Mouse (Mus musculus) ES-Bruce4 (cell line): ENCODE results near the gene Gpr18. TPM values are rescaled to one million over a fixed set of nuclear protein-coding genes. Genes with fewer than 3 reads are reported as not detected.
"Not testable (repeated sequence)": the region's sequence is repeated elsewhere in the genome, so short reads cannot be mapped to it uniquely, and the experiment has no call there.

ENCODE experiments used
- H3K27ac ChIP-seq: 2 replicates; pipeline ENCODE4 v1.5.1; 2012; ENCODE audit warnings: low read length, inconsistent platforms; ENCODE audit not compliant: insufficient read depth
- H3K27me3 ChIP-seq: 2 replicates; pipeline ENCODE4 v1.6.1; 2012; ENCODE audit warnings: mild to moderate bottlenecking, low read length, inconsistent platforms; ENCODE audit not compliant: control insufficient read depth, poor library complexity, insufficient read depth, severe bottlenecking
- H3K36me3 ChIP-seq: 2 replicates; pipeline ENCODE4 v1.6.1; 2012; ENCODE audit warnings: inconsistent platforms, mild to moderate bottlenecking, low read length, moderate library complexity; ENCODE audit not compliant: control insufficient read depth, poor library complexity, insufficient read depth, severe bottlenecking
- H3K4me1 ChIP-seq: one replicate; pipeline ENCODE4 v1.8.1; 2011; ENCODE audit warnings: low read length; ENCODE audit not compliant: control insufficient read depth, insufficient read depth
- H3K4me3 ChIP-seq: 2 replicates; pipeline ENCODE4 v1.5.1; 2011; ENCODE audit warnings: low read depth, mild to moderate bottlenecking, low read length
- H3K9ac ChIP-seq: 2 replicates; pipeline ENCODE4 v1.6.1; 2012; ENCODE audit warnings: low read depth, mild to moderate bottlenecking, inconsistent platforms; ENCODE audit not compliant: poor library complexity, severe bottlenecking
- H3K9me3 ChIP-seq: replicated peaks from 2 replicates; pipeline ENCODE4 v1.6.1; 2012; ENCODE audit warnings: mild to moderate bottlenecking, low read length, inconsistent platforms; ENCODE audit not compliant: control insufficient read depth, poor library complexity, insufficient read depth, severe bottlenecking
- CTCF ChIP-seq: IDR thresholded peaks from one replicate; pipeline ENCODE4 v1.8.1; 2011; ENCODE audit warnings: low read depth, low read length
- EP300 ChIP-seq: IDR thresholded peaks from 2 replicates; pipeline ENCODE4 v1.6.1; 2011; ENCODE audit warnings: low read depth, low read length; ENCODE audit not compliant: insufficient read depth
- POLR2A ChIP-seq: IDR thresholded peaks from one replicate; pipeline ENCODE4 v1.8.1; 2011; ENCODE audit warnings: low read length; ENCODE audit not compliant: insufficient read depth
- polyA plus RNA-seq: library from polyadenylated mRNA; stranded (reverse); fragments of >200 nt; gene quantifications from 2 replicates; pipeline ENCODE4 v1.2.4, GENCODE M21; 2011; ENCODE audit warnings: low read depth; ENCODE audit not compliant: missing spikeins, insufficient read depth, insufficient read length

Gpr18 gene
- polyA plus RNA-seq, 1 experiment = not detected

DNA sequence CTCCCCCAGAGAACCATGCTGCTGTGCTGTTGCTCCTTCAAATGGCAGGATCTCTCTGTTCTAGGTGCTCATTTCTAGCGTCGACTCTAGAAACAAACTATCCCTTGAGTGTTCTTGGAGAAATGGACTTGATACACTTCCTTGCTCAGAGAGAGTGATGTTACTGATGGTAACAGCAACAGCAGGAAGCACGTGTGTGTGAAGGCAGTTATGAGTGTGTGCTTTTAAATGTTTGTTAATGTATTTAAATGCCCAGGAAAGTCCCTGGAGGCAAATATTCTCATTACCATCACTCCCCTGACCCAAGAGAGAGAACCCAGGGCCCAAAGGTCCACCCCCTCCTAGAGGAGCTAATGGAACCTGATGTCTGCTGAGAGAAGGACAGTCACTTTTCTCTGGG, 49.0 kb downstream of the Gpr18 start:
- no peaks in the 10 kb centered on the region for H3K9me3 ChIP-seq

DNA sequence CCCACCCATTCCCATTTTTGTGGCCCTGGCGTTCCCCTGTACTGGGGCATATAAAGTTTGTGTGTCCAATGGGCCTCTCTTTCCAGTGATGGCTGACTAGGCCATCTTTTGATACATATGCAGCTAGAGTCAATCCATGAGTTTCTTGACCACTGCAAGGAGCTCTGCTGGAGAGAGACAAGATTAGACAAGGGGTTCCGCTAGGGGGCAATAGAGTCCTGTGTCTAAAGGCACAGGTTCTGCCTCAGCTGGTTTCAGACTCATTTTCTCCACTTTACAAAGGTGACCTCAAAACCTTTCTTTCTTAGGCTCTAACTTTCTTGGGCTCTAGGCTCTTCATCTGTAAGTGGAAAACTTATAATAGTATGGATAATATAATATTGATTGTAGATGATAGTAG, 50.4 kb downstream of the Gpr18 start:
- H3K4me3 ChIP-seq = not testable (repeated sequence)

More for the DNA sequence above, 49.0 kb downstream of the Gpr18 start:
- Histone ChIP-seq H3K27me3 (no peaks in the 10 kb centered on the region), H3K9ac (no peak overlapping the region), H3K4me3 (no peak overlapping the region), H3K4me1 (no peaks in the 10 kb centered on the region), H3K27ac (no peak overlapping the region), H3K36me3 (no peaks in the 10 kb centered on the region)
- TF ChIP-seq EP300 (no peak), CTCF (no peak), POLR2A (no peak)

More for the DNA sequence above, 50.4 kb downstream of the Gpr18 start:
- not testable (repeated sequence) for H3K36me3 ChIP-seq, H3K9me3 ChIP-seq, H3K27ac ChIP-seq, H3K4me1 ChIP-seq, H3K9ac ChIP-seq, H3K27me3 ChIP-seq
- TF ChIP-seq CTCF = peak; percentile 38

Other genes starting within 250 kb of the Gpr18 start
- 21.0 and 21.1 TPM in 2 replicates for gene Dock9, start 117.9 kb downstream of the Gpr18 start, polyA plus RNA-seq
- 42.2 and 42.3 TPM in 2 replicates for gene Ubac2, start 37.2 kb downstream of the Gpr18 start, polyA plus RNA-seq
- not detected in 2 replicates for gene Gpr183, start 49.4 kb upstream of the Gpr18 start, polyA plus RNA-seq
- gene Timm8a2, start 118.9 kb upstream of the Gpr18 start, polyA plus RNA-seq = 0.99 TPM in 1 of 2 replicates, not detected in the other
- gene Tm9sf2, start 191.3 kb upstream of the Gpr18 start, polyA plus RNA-seq = 79.7 and 85.3 TPM in 2 replicates